Mouse (Mus musculus) erythroblast, embryonic 14.5 days (primary cell): Measurements from ENCODE around the gene Fli1.

Experiments
- GATA1 ChIP-seq: IDR thresholded peaks from 2 replicates; pipeline ENCODE4 v1.6.1; 2012; ENCODE audit warnings: low read length, inconsistent platforms, mixed read lengths
- TAL1 ChIP-seq: IDR thresholded peaks from 3 replicates; pipeline ENCODE4 v1.6.1; 2012; ENCODE audit warnings: low read length, inconsistent platforms, mixed read lengths

- TF ChIP-seq TAL1, result no peak
- TF ChIP-seq GATA1, result no peak
Observed at GRCm38 (mm10) chr9:32570547-32570946, 27.9 kb upstream of the Fli1 start.
